Mouse (Mus musculus): ENCODE measurements at regions not wholly inside any gene's neighbourhood (a gene's known extent, or its start where the extent isn't known, plus 50 kb on each side); places are given as distances from the start of the nearest gene placed in this dataset.

DNA sequence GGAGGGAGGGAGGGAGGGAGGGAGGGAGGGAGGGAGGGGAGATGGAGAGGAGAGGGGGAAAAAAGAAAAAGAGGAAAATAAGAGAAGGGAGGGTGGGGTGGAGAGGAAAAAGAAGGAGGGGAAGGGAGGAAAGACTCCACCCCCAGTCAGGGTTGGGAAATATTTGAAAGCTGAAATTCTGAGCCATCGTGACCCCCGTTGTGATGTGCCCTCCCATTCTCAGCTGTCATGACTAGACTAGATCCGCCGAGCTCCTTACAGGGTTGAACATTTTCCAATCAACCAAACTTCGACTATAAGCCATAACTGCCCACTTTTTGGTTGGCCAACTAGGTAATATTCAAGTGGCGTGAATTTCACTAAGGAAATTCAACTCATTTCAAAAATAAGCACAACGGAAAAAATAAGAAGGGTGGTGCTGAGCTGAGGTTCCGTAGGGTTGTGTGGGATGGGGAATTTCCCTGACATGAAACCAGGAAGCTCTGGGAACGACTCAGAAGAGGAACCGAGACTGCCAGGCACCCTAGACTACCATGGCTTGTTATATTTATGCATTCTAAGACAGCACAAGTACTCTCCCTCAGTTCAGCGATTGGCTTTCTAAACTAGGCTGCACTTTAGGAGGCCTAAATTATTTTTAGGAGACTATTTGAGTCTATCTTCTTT lies 234.4 kb downstream of the Epha4 start:
- Histone ChIP-seq H3K36me3 (ENCODE audit: control insufficient read depth, insufficient read depth, low read length) (no peaks in the 10 kb centered on the region), H3K9me3 (replicated peaks; ENCODE audit: control insufficient read depth, low read length) (no peaks in the 10 kb centered on the region), H3K4me2 (ENCODE audit: low read length) (no peak overlapping the region), H3K4me1 (ENCODE audit: control insufficient read depth, insufficient read depth, low read length) (peaks cover under 1% of the 10 kb centered on the region; the same call in 1 of the 2 replicates), H3K4me3 (ENCODE audit: low read depth, low read length) (no peak overlapping the region), H3K9ac (ENCODE audit: low read length) (no peak overlapping the region), H3K27me3 (replicated peaks; ENCODE audit: control insufficient read depth, insufficient read depth, low read length) (no peaks in the 10 kb centered on the region), H3K27ac (ENCODE audit: low read depth, low read length) (no peak overlapping the region)
- ATAC-seq (no peak), DNase-seq (ENCODE audit: low spot score) (no peak)
- WGBS, result 89% methylated on average over 11 of the region's 11 CpGs

DNA sequence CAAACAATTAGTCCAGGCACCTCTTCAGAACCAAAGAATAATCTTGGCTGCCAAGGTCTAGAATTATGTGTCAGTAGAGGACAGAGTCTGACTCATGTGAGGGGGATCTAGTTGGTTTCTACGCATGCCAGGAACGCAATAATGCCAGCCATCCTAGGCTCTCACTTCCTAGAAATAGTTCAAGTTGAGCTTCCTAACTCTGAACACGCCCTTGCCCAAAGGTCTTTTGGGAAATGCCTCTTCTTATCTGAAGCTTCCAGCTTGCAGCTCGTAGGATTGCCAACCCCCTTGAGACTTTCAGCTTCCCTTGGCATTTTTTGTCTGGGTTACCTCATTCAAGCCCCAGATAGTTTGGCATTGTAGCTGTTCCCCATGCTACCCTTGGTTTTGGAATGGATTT lies 233.1 kb downstream of the Epha4 start:
- 93% methylated on average over 4 of the region's 4 CpGs for WGBS
- Histone ChIP-seq H3K9me3 (replicated peaks; ENCODE audit: control insufficient read depth, low read length) (no peaks in the 10 kb centered on the region), H3K4me3 (ENCODE audit: low read depth, low read length) (no peak overlapping the region), H3K9ac (ENCODE audit: low read length) (no peak overlapping the region), H3K27me3 (replicated peaks; ENCODE audit: control insufficient read depth, insufficient read depth, low read length) (no peaks in the 10 kb centered on the region), H3K4me1 (ENCODE audit: control insufficient read depth, insufficient read depth, low read length) (no peaks in the 10 kb centered on the region), H3K36me3 (ENCODE audit: control insufficient read depth, insufficient read depth, low read length) (no peaks in the 10 kb centered on the region), H3K27ac (ENCODE audit: low read depth, low read length) (no peak overlapping the region), H3K4me2 (ENCODE audit: low read length) (no peak overlapping the region)
- DNase-seq (ENCODE audit: low spot score), result no peak
- no peak for ATAC-seq

DNA sequence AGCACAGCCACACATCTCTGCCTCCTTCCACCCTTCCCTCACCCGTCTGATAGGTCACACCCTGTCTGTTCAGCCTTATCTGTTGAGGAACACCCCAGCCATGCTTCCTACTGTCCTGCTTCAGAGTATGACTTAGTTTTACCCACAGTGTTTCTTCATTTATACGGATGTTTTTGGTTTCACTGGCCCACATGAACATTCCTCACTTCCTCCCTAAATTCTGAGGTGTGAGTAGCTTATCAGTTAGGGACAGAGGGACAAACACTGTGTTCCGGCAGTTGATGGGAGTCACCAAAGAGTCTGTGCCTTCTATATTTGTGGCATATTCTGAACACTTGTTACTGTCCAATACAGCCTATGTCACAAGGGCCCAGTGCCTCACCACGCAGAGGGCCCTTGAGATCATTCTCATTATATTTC lies 216.2 kb downstream of the Epha4 start:
- H3K4me3 ChIP-seq (ENCODE audit: low read depth, low read length), result no peak overlapping the region
- no peaks in the 10 kb centered on the region for H3K36me3 ChIP-seq (ENCODE audit: control insufficient read depth, insufficient read depth, low read length)
- DNase-seq (ENCODE audit: low spot score) (no peak), ATAC-seq (no peak)
- H3K27me3 ChIP-seq (replicated peaks; ENCODE audit: control insufficient read depth, insufficient read depth, low read length), result no peaks in the 10 kb centered on the region
- no peaks in the 10 kb centered on the region for H3K4me1 ChIP-seq (ENCODE audit: control insufficient read depth, insufficient read depth, low read length)
- no peak overlapping the region for H3K9ac ChIP-seq (ENCODE audit: low read length)
- no peaks in the 10 kb centered on the region for H3K9me3 ChIP-seq (replicated peaks; ENCODE audit: control insufficient read depth, low read length)
- 86% methylated on average over 4 of the region's 4 CpGs for WGBS
- no peak overlapping the region for H3K4me2 ChIP-seq (ENCODE audit: low read length)
- H3K27ac ChIP-seq (ENCODE audit: low read depth, low read length), result no peak overlapping the region

DNA sequence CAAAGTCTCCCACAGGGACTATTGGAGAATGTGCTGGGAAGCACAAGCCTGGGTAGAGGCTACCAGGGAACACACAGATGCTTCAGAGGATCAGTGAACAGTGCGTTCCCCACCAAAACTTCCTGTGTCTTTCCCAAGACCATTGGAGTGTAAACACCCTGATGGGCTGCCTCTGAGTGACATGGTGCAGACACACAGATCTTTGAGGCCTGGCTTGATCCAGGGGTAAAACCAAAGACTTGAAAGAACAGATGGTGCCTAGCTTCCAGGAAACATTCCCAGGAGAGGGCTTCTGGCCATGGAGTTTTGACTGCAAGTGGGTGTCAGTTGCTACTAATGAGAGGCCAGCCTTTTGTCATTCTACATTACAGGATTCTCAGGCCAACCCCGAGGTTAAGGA lies 214.1 kb downstream of the Epha4 start:
- DNase-seq (ENCODE audit: low spot score) (no peak), ATAC-seq (no peak)
- H3K27me3 ChIP-seq (replicated peaks; ENCODE audit: control insufficient read depth, insufficient read depth, low read length), result no peaks in the 10 kb centered on the region
- no peak overlapping the region for H3K9ac ChIP-seq (ENCODE audit: low read length)
- H3K9me3 ChIP-seq (replicated peaks; ENCODE audit: control insufficient read depth, low read length), result no peaks in the 10 kb centered on the region
- H3K4me3 ChIP-seq (ENCODE audit: low read depth, low read length), result no peak overlapping the region
- no peaks in the 10 kb centered on the region for H3K4me1 ChIP-seq (ENCODE audit: control insufficient read depth, insufficient read depth, low read length)
- H3K36me3 ChIP-seq (ENCODE audit: control insufficient read depth, insufficient read depth, low read length), result no peaks in the 10 kb centered on the region
- no peak overlapping the region for H3K27ac ChIP-seq (ENCODE audit: low read depth, low read length)
- 87% methylated on average over 2 of the region's 2 CpGs for WGBS
- no peak overlapping the region for H3K4me2 ChIP-seq (ENCODE audit: low read length)

DNA sequence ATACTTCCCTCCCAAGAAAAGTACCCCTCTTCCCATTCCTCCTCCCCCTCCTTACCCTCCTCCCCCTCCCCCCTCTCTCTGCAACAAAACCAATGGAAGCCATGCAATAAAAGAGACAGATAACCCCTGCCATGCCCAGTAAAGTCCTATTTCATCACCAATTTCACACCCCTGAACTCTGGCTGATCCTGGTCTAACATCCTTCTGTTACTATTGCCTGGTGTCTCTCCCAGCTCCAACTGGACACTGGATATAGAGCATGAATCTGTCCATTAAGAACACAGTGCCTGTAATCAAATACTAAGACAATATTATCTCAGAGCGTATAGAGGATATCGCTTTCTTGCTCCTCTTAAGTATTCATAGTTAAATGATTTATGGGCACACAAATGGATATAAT lies 210.1 kb downstream of the Epha4 start:
- H3K9me3 ChIP-seq (replicated peaks; ENCODE audit: control insufficient read depth, low read length), result no peaks in the 10 kb centered on the region
- H3K36me3 ChIP-seq (ENCODE audit: control insufficient read depth, insufficient read depth, low read length), result no peaks in the 10 kb centered on the region
- H3K4me1 ChIP-seq (ENCODE audit: control insufficient read depth, insufficient read depth, low read length), result no peaks in the 10 kb centered on the region
- no peak overlapping the region for H3K4me2 ChIP-seq (ENCODE audit: low read length)
- no peak for DNase-seq (ENCODE audit: low spot score)
- no peak overlapping the region for H3K27ac ChIP-seq (ENCODE audit: low read depth, low read length)
- H3K9ac ChIP-seq (ENCODE audit: low read length), result no peak overlapping the region
- H3K4me3 ChIP-seq (ENCODE audit: low read depth, low read length), result no peak overlapping the region
- no peak for ATAC-seq
- H3K27me3 ChIP-seq (replicated peaks; ENCODE audit: control insufficient read depth, insufficient read depth, low read length), result no peaks in the 10 kb centered on the region
- WGBS, result 95% methylated on average over 2 of the region's 2 CpGs

DNA sequence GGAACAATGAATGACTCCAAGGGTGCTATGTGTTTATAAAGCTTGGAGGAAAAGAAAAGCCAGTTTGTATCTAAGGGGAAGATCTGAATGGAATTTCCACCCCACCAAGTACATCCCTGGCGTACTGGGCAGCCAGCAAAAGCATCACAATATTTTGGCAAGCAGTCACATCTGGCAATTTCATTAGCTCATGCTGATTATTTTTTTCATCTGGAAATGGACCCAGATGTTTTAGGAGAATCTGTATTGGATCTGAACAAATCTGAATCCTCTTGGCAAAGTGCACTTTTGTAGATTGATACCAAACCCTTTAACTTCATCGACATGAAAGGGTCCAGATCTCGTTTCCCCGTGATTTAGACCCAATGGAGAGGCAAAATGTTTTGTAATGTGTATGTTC lies 207.1 kb downstream of the Epha4 start:
- no peaks in the 10 kb centered on the region for H3K9me3 ChIP-seq (replicated peaks; ENCODE audit: control insufficient read depth, low read length)
- H3K4me1 ChIP-seq (ENCODE audit: control insufficient read depth, insufficient read depth, low read length), result no peaks in the 10 kb centered on the region
- no peak overlapping the region for H3K9ac ChIP-seq (ENCODE audit: low read length)
- H3K36me3 ChIP-seq (ENCODE audit: control insufficient read depth, insufficient read depth, low read length), result no peaks in the 10 kb centered on the region
- 82% methylated on average over 4 of the region's 4 CpGs for WGBS
- ATAC-seq (no peak), DNase-seq (ENCODE audit: low spot score) (no peak)
- H3K27ac ChIP-seq (ENCODE audit: low read depth, low read length), result no peak overlapping the region
- H3K27me3 ChIP-seq (replicated peaks; ENCODE audit: control insufficient read depth, insufficient read depth, low read length), result no peaks in the 10 kb centered on the region
- no peak overlapping the region for H3K4me2 ChIP-seq (ENCODE audit: low read length)
- no peak overlapping the region for H3K4me3 ChIP-seq (ENCODE audit: low read depth, low read length)

DNA sequence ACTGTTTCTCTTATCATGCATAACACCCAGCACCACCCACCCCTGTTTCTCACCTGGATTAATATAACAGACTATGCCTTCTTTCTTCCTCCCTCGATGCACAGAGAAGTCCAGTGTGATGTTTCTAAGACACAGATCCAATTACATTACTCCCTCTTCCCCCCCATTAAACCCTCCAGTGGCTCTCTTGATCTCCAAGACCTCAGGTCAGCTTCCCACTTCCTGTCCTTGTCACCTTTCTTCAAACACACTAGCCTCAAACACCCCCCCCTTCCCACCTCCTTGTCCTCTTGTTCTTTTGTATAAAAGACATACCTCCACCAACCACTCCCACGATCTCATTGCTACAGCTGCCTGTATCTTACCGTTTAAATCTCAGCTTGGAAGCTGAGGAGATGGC lies 201.8 kb downstream of the Epha4 start:
- WGBS, result 66% methylated on average over 3 of the region's 3 CpGs
- Histone ChIP-seq H3K4me2 (ENCODE audit: low read length) (no peak overlapping the region), H3K27me3 (replicated peaks; ENCODE audit: control insufficient read depth, insufficient read depth, low read length) (no peaks in the 10 kb centered on the region), H3K9me3 (replicated peaks; ENCODE audit: control insufficient read depth, low read length) (no peaks in the 10 kb centered on the region), H3K4me1 (ENCODE audit: control insufficient read depth, insufficient read depth, low read length) (no peaks in the 10 kb centered on the region), H3K9ac (ENCODE audit: low read length) (no peak overlapping the region), H3K36me3 (ENCODE audit: control insufficient read depth, insufficient read depth, low read length) (no peaks in the 10 kb centered on the region), H3K27ac (ENCODE audit: low read depth, low read length) (no peak overlapping the region), H3K4me3 (ENCODE audit: low read depth, low read length) (no peak overlapping the region)
- no peak for ATAC-seq
- no peak for DNase-seq (ENCODE audit: low spot score)

DNA sequence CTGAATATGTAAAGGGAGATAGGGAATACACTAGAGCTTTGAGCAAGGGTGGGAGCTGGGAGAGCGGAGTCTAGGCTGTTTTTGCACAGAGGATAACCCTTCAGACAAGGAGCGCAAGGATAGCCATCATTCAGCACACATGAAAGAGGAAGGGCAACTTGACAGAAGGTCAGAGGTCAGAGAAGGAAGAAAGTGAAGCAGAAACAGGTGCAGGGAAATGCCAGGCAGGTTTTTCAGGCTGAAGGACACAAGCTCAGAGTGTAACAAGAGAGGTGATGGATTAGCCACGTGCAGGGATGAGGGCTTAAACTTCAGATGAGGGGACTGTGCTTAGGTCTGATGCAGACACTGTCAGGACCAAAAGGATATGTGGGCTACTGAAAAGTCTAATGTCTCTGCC lies 199.5 kb downstream of the Epha4 start:
- Histone ChIP-seq H3K9me3 (replicated peaks; ENCODE audit: control insufficient read depth, low read length) (no peaks in the 10 kb centered on the region), H3K27me3 (replicated peaks; ENCODE audit: control insufficient read depth, insufficient read depth, low read length) (no peaks in the 10 kb centered on the region)
- 75% methylated on average over 3 of the region's 3 CpGs for WGBS

DNA sequence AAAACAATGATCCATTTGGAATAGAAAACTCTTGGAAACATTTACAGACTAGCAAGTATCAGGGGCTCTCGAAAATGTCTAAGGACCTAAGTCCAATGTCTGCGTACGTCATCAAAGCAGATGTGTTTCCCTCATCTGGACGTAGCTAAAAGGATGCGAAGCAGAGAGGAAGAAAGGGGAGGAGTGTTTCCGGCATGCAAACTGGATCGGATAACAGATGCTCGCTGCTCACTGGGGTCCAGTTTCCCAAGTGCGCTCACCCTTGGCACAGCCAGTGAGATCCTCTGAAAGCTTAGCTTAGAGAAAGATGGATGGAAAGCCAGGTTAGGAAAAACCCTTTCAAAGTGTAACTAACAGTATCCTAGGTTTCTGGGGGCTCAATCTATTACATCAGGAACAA lies 198.7 kb downstream of the Epha4 start:
- DNase-seq (ENCODE audit: low spot score) (no peak), ATAC-seq (no peak)
- WGBS, result 75% methylated on average over 9 of the region's 9 CpGs
- H3K4me2 ChIP-seq (ENCODE audit: low read length), result no peak overlapping the region
- no peaks in the 10 kb centered on the region for H3K9me3 ChIP-seq (replicated peaks; ENCODE audit: control insufficient read depth, low read length)
- no peaks in the 10 kb centered on the region for H3K36me3 ChIP-seq (ENCODE audit: control insufficient read depth, insufficient read depth, low read length)
- H3K9ac ChIP-seq (ENCODE audit: low read length), result no peak overlapping the region
- H3K4me1 ChIP-seq (ENCODE audit: control insufficient read depth, insufficient read depth, low read length), result no peaks in the 10 kb centered on the region
- H3K27ac ChIP-seq (ENCODE audit: low read depth, low read length), result no peak overlapping the region
- no peak overlapping the region for H3K4me3 ChIP-seq (ENCODE audit: low read depth, low read length)
- H3K27me3 ChIP-seq (replicated peaks; ENCODE audit: control insufficient read depth, insufficient read depth, low read length), result no peaks in the 10 kb centered on the region

More for the DNA sequence above, 199.5 kb downstream of the Epha4 start:
- H3K27ac ChIP-seq (ENCODE audit: low read depth, low read length), result no peak overlapping the region
- no peak overlapping the region for H3K4me3 ChIP-seq (ENCODE audit: low read depth, low read length)
- no peaks in the 10 kb centered on the region for H3K4me1 ChIP-seq (ENCODE audit: control insufficient read depth, insufficient read depth, low read length)
- ATAC-seq (no peak), DNase-seq (ENCODE audit: low spot score) (no peak)
- H3K4me2 ChIP-seq (ENCODE audit: low read length), result no peak overlapping the region
- no peaks in the 10 kb centered on the region for H3K36me3 ChIP-seq (ENCODE audit: control insufficient read depth, insufficient read depth, low read length)
- no peak overlapping the region for H3K9ac ChIP-seq (ENCODE audit: low read length)
